Mouse (Mus musculus) kidney, embryonic 14.5 days (tissue): ENCODE measurements around the gene 4930404N11Rik. TPM values are rescaled to one million over a fixed set of nuclear protein-coding genes. Genes with fewer than 3 reads are reported as not detected.
A peak's percentile ranks its signal among the peaks of the same experiment; 100 is the strongest.

Experiments
- ATAC-seq: fragments of 200-750 bp; cut with Nextera tagmentation; 2 replicates; pipeline ENCODE4 v1.8.0; 2017; ENCODE audit warnings: moderate number of reproducible peaks, mild to moderate bottlenecking, moderate TSS enrichment, moderate library complexity; ENCODE audit not compliant: low FRiP score, low TSS enrichment
- H3K27ac ChIP-seq: fragments of 300-500 bp; sonication (generic); 2 replicates; pipeline ENCODE4 v1.5.1; 2014; ENCODE audit warnings: low read depth, mild to moderate bottlenecking, low read length, moderate library complexity, mixed read lengths
- H3K27me3 ChIP-seq: fragments of 300-500 bp; sonication (generic); 2 replicates; pipeline ENCODE4 v1.6.1; 2014; ENCODE audit warnings: mild to moderate bottlenecking, low read length; ENCODE audit not compliant: control insufficient read depth, insufficient read depth
- H3K36me3 ChIP-seq: fragments of 300-500 bp; sonication (generic); 2 replicates; pipeline ENCODE4 v1.6.1; 2014; ENCODE audit warnings: low read length, mixed read lengths; ENCODE audit not compliant: control insufficient read depth, insufficient read depth
- H3K4me1 ChIP-seq: fragments of 300-500 bp; sonication (generic); 2 replicates; pipeline ENCODE4 v1.6.1; 2014; ENCODE audit warnings: low read length, mixed read lengths; ENCODE audit not compliant: control insufficient read depth, insufficient read depth
- H3K4me2 ChIP-seq: fragments of 300-500 bp; sonication (generic); replicated peaks from 2 replicates; pipeline ENCODE4 v1.6.1; 2014; ENCODE audit warnings: low read depth, mild to moderate bottlenecking, low read length
- H3K4me3 ChIP-seq: fragments of 300-500 bp; sonication (generic); 2 replicates; pipeline ENCODE4 v1.5.1; 2014; ENCODE audit warnings: mild to moderate bottlenecking, low read length
- H3K9ac ChIP-seq: fragments of 300-500 bp; sonication (generic); 2 replicates; pipeline ENCODE4 v1.6.1; 2014; ENCODE audit warnings: low read depth, mild to moderate bottlenecking, low read length, moderate library complexity
- H3K9me3 ChIP-seq: fragments of 300-500 bp; sonication (generic); 2 replicates; pipeline ENCODE4 v1.6.1; 2016; ENCODE audit warnings: low read length; ENCODE audit not compliant: control insufficient read depth
- WGBS: fragments of 180-500 bp; shearing (Covaris S2); extraction: QIAGEN DNeasy Blood & Tissue Kit; methylation state at CpG from one replicate; pipeline ENCODE4 v1.1.7; 2014; 5-methylcytosine and 5-hydroxymethylcytosine counted together
- polyA plus RNA-seq: library from polyadenylated mRNA; unstranded; fragments of >200 nt; fragmentation: Nextera tagmentation; extraction: Ambion mirVana; gene quantifications from 2 replicates; pipeline ENCODE4 v1.2.1, GENCODE M21; 2014

Gene 4930404N11Rik
- polyA plus RNA-seq = 0.14 and 0.30 TPM in 2 replicates

DNA sequence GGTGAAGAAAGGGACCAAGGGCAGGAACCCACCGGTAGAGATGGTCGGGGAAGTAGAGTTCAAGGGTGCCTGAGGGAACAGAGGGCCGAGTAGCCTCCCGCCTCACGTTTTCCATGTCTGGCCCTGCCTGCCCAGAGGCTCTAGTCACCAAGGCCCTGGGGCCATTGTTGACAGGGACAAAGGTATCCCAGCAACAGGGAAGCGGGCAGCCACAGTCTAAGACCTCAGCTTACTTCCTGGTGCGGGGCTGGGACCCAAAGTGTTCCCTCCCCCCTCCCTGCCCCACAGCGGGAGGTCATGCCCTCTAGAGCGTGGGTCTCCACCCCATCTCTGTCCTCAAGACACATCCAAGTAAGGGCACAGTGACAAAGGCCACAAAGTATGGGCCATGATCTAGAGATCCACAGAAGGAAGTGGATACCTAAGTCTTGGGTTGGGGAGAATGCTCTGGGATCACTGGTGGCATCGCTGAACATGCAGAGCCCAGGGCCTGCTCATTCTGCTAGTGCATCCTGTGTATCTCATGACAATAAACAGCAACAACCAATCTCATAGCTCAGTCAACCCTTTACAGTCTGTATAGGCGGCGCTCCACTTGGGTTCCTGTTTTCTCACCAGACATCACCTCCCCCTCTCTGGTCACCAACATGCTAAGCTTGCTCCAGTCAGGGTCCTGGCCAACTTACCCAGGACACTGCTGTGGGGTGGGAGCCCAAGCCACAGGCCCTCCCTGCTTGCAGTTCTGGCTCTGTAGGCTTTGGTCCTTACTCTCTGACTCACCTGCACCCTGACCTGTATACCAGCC is at the start of gene 4930404N11Rik:
Gene 4930404N11Rik, minus strand, starts transcription at position 145 of the 805 bp plus-strand sequence.
- no peak within 1 kb of the TSS for H3K27ac ChIP-seq
- peak within 1 kb of the TSS; percentile 28; the same call in 1 of the 2 replicates for H3K9ac ChIP-seq

DNA sequence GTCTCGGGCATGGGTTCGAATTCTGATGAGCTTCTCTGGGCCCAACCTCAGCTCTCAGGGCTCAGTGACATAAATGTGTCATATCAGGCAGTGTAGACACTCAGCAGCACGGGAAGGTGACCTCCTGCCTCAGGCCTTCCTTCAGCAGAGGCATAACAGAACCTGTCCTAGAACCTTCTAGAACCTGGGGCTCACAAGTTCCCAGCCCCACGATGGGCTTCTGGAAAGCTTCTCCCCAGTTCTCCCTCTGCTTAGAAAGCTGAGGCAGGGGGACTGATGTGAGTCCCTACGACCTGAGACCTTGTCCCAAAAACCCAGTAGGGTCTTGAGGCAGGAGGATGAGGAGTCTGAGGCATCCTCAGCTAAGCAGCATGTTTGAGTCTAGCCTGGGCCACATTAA is 49.5 kb upstream of the 4930404N11Rik start:
- no peak for ATAC-seq
- no peak overlapping the region for H3K27ac ChIP-seq
- H3K9me3 ChIP-seq = no peaks in the 10 kb centered on the region
- no peak overlapping the region for H3K4me3 ChIP-seq
- H3K27me3 ChIP-seq = no peaks in the 10 kb centered on the region
- no peak overlapping the region for H3K9ac ChIP-seq
- peaks cover 8% of the 10 kb centered on the region; the same call in 1 of the 2 replicates for H3K36me3 ChIP-seq
- peaks cover 75% of the 10 kb centered on the region for H3K4me1 ChIP-seq
- 81% methylated on average over 5 of the region's 5 CpGs for WGBS
- no peak overlapping the region for H3K4me2 ChIP-seq

More for the DNA sequence above, at the start of gene 4930404N11Rik:
- Histone ChIP-seq H3K9me3 (no peaks in the 10 kb centered on the region), H3K4me2 (peak within 1 kb of the TSS; percentile 68), H3K36me3 (peaks cover 48% of the 10 kb centered on the region), H3K4me1 (peaks cover 24% of the 10 kb centered on the region), H3K27me3 (peaks cover 14% of the 10 kb centered on the region), H3K4me3 (peak within 1 kb of the TSS; percentile 34)
- WGBS = 33% methylated on average over 12 of the region's 12 CpGs
- no peak for ATAC-seq

DNA sequence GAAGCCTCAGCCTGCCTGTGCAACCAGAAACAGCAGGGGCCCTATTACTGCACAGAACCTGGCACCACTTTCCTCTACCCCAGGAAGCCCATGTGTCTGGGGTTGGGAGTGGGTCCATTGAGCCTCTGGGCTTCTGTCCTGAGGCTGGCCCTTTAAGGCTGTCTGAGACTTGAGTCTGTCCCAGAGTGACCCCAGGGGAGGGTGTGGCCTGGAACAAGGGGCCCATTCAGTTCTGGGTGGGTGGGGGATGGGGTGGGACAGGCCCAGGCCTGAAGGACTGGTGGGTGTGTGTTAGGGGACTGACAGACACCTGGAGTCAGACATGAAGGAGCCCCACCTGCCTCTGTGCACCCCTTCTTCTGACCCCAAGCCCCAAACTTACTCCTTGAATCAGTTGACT is 49.1 kb upstream of the 4930404N11Rik start:
- no peak overlapping the region for H3K9ac ChIP-seq
- H3K36me3 ChIP-seq = peaks cover 4% of the 10 kb centered on the region; the same call in 1 of the 2 replicates
- H3K27ac ChIP-seq = peak overlapping the region; percentile 42; the same call in 1 of the 2 replicates
- no peak overlapping the region for H3K4me3 ChIP-seq
- ATAC-seq = no peak
- H3K4me2 ChIP-seq = no peak overlapping the region
- no peaks in the 10 kb centered on the region for H3K9me3 ChIP-seq
- peaks cover 80% of the 10 kb centered on the region for H3K4me1 ChIP-seq
- no peaks in the 10 kb centered on the region for H3K27me3 ChIP-seq

DNA sequence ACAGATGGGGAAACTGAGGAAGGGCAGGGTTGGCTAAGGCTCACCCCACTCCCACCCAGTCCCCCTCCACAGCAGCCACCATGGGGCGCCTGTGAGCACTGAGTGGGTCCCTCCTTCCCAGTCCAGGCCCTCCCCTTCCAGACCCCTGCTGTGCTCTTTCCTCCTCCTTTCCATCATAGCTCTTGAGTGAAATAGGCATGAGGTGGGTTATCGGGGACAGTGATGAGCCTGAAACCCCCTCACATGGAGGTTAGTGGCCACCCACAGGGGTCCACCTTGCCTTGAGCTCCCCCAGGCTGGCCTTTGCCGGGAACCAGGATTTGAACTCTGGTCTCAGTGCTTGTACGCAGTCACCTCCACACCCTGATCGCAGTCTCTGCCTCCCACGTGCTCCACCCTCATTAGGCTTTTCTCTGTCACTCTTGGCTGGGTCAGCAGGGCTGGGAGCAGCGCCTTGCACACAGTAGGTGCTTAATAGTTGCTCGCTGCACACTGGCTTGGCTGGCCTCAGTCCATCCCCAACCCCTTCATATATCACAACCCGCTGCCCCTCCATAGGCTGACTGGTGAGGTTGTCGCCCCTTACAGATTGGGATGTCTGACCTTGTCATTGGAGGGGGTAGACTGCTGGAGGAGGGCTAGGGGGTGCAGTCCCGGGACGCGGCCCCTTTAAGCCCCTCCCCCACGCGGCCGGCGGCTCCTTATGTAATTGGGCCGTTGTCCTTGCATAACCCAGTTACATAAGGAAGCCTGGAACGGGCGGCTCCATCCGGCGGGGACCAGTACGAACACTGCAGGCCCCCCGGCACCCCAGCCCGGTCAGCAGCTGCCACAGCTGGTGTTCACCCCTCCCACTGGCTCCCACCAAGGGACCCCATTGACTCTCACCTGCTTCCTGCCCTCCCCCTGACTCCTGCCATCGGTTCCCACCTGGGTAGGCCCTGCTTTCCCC is 48.0 kb upstream of the 4930404N11Rik start:
- Histone ChIP-seq H3K9me3 (no peaks in the 10 kb centered on the region), H3K4me1 (peaks cover 89% of the 10 kb centered on the region), H3K36me3 (peaks cover 2% of the 10 kb centered on the region; the same call in 1 of the 2 replicates), H3K27me3 (no peaks in the 10 kb centered on the region), H3K9ac (peak overlapping the region; percentile 45), H3K4me3 (peak overlapping the region; percentile 14; the same call in 1 of the 2 replicates), H3K4me2 (peak overlapping the region; percentile 36), H3K27ac (peak overlapping the region; percentile 42; the same call in 1 of the 2 replicates)
- 28% methylated on average over 26 of the region's 26 CpGs for WGBS
- ATAC-seq = 0 out of 2 replicates have a peak, but pooled peaks have one; percentile 1

DNA sequence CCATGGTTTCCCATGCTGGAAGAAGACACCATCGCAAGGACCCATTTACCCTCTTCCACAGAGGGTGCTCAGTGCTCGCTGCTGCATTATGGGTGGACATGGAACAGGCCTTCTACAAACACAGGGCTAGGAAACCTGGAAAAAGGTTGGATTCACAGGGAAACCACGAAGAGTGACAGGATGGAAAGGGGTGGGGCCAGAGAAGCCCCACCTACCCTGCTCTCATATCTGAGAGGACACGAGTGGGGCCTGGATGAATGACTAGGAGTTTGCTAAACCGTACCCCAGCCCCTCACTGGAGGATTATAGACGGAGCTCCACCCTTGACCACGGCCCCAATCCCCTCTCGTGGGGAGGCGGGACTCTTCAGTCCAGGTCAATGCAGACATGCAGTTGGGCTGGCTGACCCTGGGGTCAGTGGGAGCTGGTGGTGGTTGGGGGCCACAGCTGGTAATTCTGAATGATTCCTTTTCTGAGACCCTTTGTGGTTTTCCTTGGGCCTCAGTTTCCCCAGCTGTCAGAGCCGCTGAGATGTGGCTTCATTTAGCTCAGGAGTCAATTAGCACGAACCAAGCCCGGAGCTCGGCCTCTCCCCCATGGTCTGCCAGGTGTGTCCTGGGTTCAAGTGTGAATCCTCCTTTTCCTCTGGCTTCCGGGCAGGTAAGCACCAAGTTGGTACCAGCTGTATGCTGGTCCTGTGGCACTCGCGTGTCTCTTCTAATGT is 47.1 kb upstream of the 4930404N11Rik start:
- ATAC-seq = no peak
- Histone ChIP-seq H3K4me2 (no peak overlapping the region), H3K27me3 (no peaks in the 10 kb centered on the region), H3K4me1 (peaks cover 96% of the 10 kb centered on the region), H3K9ac (no peak overlapping the region), H3K4me3 (no peak overlapping the region), H3K36me3 (peaks cover 5% of the 10 kb centered on the region; the same call in 1 of the 2 replicates), H3K27ac (peak overlapping the region; percentile 65; the same call in 1 of the 2 replicates), H3K9me3 (no peaks in the 10 kb centered on the region)
- WGBS = 74% methylated on average over 16 of the region's 16 CpGs

DNA sequence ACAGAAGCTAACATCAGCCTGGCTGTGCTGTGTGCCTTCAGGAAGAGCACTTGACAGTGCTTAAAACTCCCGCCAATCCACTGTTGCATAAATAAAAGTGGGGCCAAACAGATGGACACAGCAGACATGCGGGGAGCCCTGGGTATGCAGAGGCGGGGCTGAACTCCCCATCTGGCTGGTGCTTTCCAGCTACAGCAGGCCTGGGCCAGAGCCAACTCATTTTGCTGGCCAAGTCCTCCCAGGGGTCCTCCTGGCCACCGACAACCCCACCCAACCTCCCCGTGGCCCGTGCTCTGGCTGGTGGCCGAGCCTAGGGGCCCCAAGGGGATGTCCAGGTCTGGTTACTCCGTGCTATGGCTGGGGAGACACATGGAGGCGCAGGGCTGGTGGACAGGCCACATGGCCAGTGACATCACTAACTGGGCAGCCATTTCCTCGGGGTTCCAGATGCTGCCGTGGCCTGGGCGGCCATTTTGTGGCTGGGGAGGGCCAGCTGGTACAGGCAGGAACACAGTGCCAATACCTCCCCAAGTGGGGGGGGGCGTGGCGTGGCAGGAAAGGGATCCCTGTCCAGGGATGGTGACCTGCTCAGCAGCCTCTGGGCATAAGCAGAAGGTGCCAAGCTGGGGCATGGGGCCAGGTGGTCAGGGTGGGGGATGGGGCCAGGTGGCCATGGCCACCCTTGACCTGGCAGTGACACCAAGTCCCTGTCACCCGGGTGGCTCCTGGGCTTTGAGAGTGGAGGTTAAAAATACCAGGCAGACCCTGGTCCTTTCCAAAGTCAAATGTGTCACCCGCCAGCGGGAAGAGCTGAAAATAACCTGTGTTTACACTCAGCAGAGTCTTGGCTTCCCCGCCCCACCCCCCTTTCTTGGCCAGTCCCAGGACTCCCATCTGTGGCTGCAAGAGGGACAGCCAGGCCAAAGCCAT is 46.1 kb upstream of the 4930404N11Rik start:
- Histone ChIP-seq H3K9ac (no peak overlapping the region), H3K27ac (peak overlapping the region; percentile 65), H3K27me3 (no peaks in the 10 kb centered on the region), H3K4me2 (no peak overlapping the region), H3K4me3 (no peak overlapping the region), H3K9me3 (no peaks in the 10 kb centered on the region), H3K4me1 (peaks cover 96% of the 10 kb centered on the region), H3K36me3 (peaks cover 10% of the 10 kb centered on the region; the same call in 1 of the 2 replicates)
- ATAC-seq = no peak
- 63% methylated on average over 18 of the region's 18 CpGs for WGBS

DNA sequence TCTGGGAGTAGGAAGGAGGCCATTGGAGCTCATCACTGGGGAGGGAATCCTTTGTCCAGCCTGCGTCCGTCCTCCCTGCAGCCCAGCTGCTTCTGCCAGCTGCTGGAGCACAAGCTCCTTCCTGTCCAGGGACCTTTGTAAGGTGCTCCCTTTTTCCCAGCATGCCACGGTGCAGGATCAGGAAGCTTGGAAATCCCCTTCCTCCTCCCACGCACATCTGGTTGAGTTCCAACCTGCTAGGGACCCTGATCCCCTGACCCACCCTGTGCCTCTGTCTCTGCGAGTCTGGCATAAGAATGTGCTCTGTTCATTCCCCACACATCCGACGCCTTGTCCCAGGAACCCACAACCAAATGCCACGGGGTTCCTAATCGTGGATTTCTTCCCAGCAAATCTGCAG is 45.4 kb upstream of the 4930404N11Rik start:
- Histone ChIP-seq H3K36me3 (peaks cover 16% of the 10 kb centered on the region; the same call in 1 of the 2 replicates), H3K9me3 (no peaks in the 10 kb centered on the region), H3K4me2 (no peak overlapping the region), H3K27ac (peak overlapping the region; percentile 65), H3K27me3 (no peaks in the 10 kb centered on the region), H3K9ac (no peak overlapping the region), H3K4me3 (no peak overlapping the region), H3K4me1 (peaks cover 92% of the 10 kb centered on the region)
- no peak for ATAC-seq
- WGBS = 55% methylated on average over 9 of the region's 9 CpGs
